Mouse (Mus musculus) G1E (cell line): ENCODE measurements around the gene Zfand6. TPM values are rescaled to one million over a fixed set of nuclear protein-coding genes. Genes with fewer than 3 reads are reported as not detected.

Experiments
- ATAC-seq: 2 replicates; pipeline ENCODE4 v1.8.0; 2016; ENCODE audit warnings: mild to moderate bottlenecking; ENCODE audit not compliant: insufficient number of reproducible peaks, poor library complexity, low FRiP score, severe bottlenecking; ENCODE audit errors: extremely low read depth
- DNase-seq: peaks from one replicate; pipeline ENCODE4 v3.0.0; 2012; ENCODE audit warnings: low spot score
- H3K27me3 ChIP-seq: 2 replicates; pipeline ENCODE4 v1.6.1; 2012; ENCODE audit warnings: mild to moderate bottlenecking, low read length, inconsistent platforms; ENCODE audit not compliant: insufficient read depth
- H3K36me3 ChIP-seq: replicated peaks from 2 replicates; pipeline ENCODE3; 2012; ENCODE audit warnings: mild to moderate bottlenecking, inconsistent platforms
- H3K4me1 ChIP-seq: 2 replicates; pipeline ENCODE4 v1.6.1; 2012; ENCODE audit warnings: low read depth, low read length, inconsistent platforms, mixed read lengths; ENCODE audit not compliant: insufficient read depth
- H3K4me3 ChIP-seq: 2 replicates; pipeline ENCODE4 v1.5.1; 2012; ENCODE audit warnings: low read depth, mild to moderate bottlenecking, inconsistent platforms, low read length, moderate library complexity, mixed read lengths
- H3K9me3 ChIP-seq: replicated peaks from 2 replicates; pipeline ENCODE4 v1.6.1; 2012; ENCODE audit warnings: inconsistent platforms
- CTCF ChIP-seq: IDR thresholded peaks from 2 replicates; pipeline ENCODE4 v1.5.1; 2012; ENCODE audit warnings: low read depth, low read length, inconsistent platforms, mixed read lengths
- GATA1 ChIP-seq: IDR thresholded peaks from 2 replicates; pipeline ENCODE4 v1.6.1; 2012; ENCODE audit warnings: borderline replicate concordance, low read length, inconsistent platforms, mixed read lengths
- GATA2 ChIP-seq: IDR thresholded peaks from 2 replicates; pipeline ENCODE4 v1.6.1; 2012; ENCODE audit warnings: low read depth, low read length, inconsistent platforms, borderline replicate concordance
- POLR2AphosphoS5 ChIP-seq: IDR thresholded peaks from 2 replicates; pipeline ENCODE4 v1.6.1; 2012; ENCODE audit warnings: low read depth, low read length, inconsistent platforms; ENCODE audit not compliant: insufficient replicate concordance
- TAL1 ChIP-seq: conservative IDR thresholded peaks from 2 replicates; pipeline ENCODE4 v1.6.1; 2012; ENCODE audit warnings: low read depth, low read length, inconsistent platforms, mixed read lengths
- polyA plus RNA-seq: library from polyadenylated mRNA; stranded (reverse); fragments of >175 nt; gene quantifications from 2 replicates; pipeline ENCODE4 v1.2.3, GENCODE M21; 2012
- total RNA-seq, 2 experiments: library from RNA; stranded (forward) in 1 of 2; stranded (reverse) in 1 of 2; fragments of 200-1000 nt in 1 of 2; fragments of >200 nt in 1 of 2; fragmentation: Nextera tagmentation in 1 of 2; gene quantifications; 2 replicates each; pipeline ENCODE4 v1.2.3; 2014 to 2017

Gene Zfand6
- total and polyA plus RNA-seq, 3 experiments, result 23.1 to 164 (median 106) TPM

DNA sequence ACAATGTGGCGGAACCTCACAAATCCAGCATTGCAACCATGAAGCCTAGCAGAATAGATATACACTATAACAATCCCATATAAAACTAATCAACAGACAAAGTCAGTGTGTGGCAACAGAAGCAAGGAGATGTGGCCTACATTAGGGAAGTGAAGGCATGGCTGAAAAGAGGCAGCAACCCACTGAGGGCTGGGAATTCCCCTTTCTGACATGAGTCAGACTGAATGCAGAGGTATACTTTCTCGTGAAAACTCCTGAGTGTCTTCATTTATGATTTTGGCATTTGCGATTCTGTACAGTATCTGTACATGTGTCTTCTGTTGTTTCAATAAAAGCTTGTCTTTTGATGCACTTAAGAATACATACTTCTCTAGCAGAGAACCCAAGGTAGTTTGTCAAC, 98.4 kb downstream of the Zfand6 start:
- TF ChIP-seq TAL1, result no peak
- TF ChIP-seq GATA2, result no peak
- no peak for TF ChIP-seq CTCF
- no peak for TF ChIP-seq POLR2AphosphoS5
- TF ChIP-seq GATA1, result no peak
- Histone ChIP-seq H3K36me3 (no peaks in the 10 kb centered on the region), H3K27me3 (peaks cover 4% of the 10 kb centered on the region; the same call in 1 of the 2 replicates), H3K9me3 (no peaks in the 10 kb centered on the region), H3K4me1 (peaks cover 43% of the 10 kb centered on the region), H3K4me3 (no peak overlapping the region)
- ATAC-seq (no peak), DNase-seq (no peak)

DNA sequence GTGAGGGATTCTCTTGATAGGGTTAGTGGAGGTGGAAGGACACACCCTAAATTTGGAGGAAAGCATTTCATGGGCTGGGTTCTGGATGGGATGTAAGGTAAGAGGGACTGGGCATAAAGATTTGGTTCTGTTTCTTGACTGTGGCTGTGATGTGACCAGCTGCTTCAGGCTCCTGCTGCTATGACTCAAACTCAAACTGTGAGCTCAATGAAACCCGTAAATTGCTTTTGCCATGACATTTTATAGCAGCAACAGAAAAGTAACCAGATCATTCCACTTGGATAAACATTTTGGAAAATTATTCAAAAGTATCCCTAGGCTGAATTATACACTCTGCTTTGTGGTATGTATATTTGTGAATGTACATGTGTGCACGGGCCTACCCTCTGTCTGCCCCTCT, 99.1 kb downstream of the Zfand6 start:
- no peaks in the 10 kb centered on the region for H3K9me3 ChIP-seq
- no peak overlapping the region for H3K4me3 ChIP-seq
- no peak for TF ChIP-seq GATA1
- no peak for TF ChIP-seq GATA2
- TF ChIP-seq CTCF, result no peak
- TF ChIP-seq POLR2AphosphoS5, result no peak
- TF ChIP-seq TAL1, result no peak
- DNase-seq (no peak), ATAC-seq (no peak)
- H3K4me1 ChIP-seq, result peaks cover 47% of the 10 kb centered on the region
- H3K27me3 ChIP-seq, result peaks cover 4% of the 10 kb centered on the region; the same call in 1 of the 2 replicates
- H3K36me3 ChIP-seq, result no peaks in the 10 kb centered on the region

DNA sequence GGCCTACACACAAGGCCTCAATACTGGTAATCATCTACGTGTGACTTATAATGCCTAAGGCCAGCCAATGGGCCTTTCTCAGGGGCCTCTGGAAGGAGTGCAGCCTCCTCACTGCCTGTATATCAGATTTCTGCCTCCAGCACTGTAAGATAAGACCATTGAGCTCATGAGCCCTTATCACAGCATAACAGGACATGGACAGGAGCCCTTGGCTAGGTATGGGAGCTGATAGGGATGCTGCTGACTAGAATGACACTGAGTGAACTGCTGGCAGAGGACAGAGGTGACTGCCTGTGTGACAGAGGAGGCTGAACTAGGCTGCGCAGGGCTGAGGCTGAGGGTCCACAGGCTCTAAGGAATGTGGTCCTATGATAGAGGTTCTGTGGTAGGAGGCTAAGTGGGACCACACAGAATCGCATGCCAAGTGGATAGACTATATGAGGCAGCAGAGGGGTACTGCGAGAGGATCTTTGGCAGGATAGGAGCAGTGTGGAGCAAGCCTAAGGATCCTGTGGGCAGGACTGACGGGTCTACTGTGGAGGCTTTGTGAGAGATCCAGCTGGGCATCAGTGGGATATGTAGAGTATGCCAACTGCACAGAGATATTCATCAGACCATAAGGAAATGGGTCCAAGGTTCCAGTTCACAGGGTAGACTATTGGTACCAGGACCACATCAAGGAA, 102.5 kb downstream of the Zfand6 start:
- TF ChIP-seq GATA2, result 0 out of 2 replicates have a peak, but pooled peaks have one; percentile 56
- TF ChIP-seq CTCF, result no peak
- TF ChIP-seq TAL1, result peak; percentile 89
- peaks cover 38% of the 10 kb centered on the region for H3K4me1 ChIP-seq
- no peaks in the 10 kb centered on the region for H3K36me3 ChIP-seq
- ATAC-seq, result peak; percentile 99
- DNase-seq, result peak; percentile 39
- peaks cover 9% of the 10 kb centered on the region for H3K27me3 ChIP-seq
- H3K9me3 ChIP-seq, result no peaks in the 10 kb centered on the region
- peak overlapping the region; percentile 13; the same call in 1 of the 2 replicates for H3K4me3 ChIP-seq

DNA sequence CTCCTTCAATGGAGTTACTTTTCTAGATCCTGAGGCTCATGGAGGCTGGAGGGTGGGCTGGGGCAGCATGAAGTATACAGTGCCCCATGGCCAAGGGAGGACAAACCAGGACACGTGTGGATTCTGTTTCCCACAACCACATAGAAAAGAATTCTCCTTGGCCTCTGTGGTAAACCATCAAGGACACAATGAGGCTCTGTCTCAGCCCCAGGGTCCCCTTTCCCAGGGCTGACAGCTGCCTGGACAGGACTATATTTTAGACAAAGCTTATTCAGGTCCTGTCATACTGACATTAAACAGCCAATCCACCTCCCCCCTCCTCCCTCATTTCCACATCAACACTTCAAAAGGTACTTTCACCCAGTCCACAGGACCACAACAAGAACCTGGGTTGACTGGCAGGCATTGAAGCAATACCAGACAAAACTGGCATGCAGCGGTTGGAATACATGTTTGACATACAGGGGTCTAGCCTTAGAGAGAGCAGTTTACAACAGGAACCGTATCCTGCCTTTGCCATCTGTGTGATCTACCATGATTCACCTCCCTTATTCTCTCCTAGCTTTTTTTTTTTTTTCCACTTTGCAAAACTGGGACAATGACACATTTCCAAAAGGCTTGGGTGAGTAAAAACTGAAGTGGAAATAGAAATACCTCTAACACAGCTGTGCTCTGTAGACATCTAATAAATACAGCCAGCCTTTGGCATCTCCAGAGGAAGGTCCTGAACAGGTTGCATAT, 103.2 kb downstream of the Zfand6 start:
- no peaks in the 10 kb centered on the region for H3K36me3 ChIP-seq
- ATAC-seq (no peak), DNase-seq (no peak)
- H3K4me1 ChIP-seq, result peaks cover 38% of the 10 kb centered on the region
- no peak for TF ChIP-seq GATA1
- no peak for TF ChIP-seq POLR2AphosphoS5
- no peak for TF ChIP-seq TAL1
- no peak for TF ChIP-seq GATA2
- TF ChIP-seq CTCF, result no peak
- peaks cover 9% of the 10 kb centered on the region for H3K27me3 ChIP-seq
- H3K4me3 ChIP-seq, result no peak overlapping the region
- H3K9me3 ChIP-seq, result no peaks in the 10 kb centered on the region

DNA sequence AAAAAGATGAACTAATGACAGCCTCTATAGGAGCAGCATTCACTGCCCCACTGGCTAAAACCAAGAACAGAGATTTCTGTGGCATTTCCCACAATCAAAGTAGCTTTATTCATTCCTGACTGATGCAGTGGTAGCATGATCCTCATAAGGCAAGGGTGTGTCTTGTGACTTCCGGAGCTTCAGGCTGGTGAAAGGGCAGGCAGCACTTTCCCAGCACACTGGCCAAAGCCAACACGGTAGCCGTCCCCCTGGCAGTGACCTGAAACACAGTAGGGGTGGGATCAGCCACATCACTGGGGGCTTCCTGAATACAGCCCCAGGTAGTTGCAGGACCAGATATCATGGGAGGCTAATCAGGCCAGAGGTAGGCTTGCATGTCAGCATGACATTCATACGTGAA, 104.7 kb downstream of the Zfand6 start:
- peaks cover 34% of the 10 kb centered on the region for H3K4me1 ChIP-seq
- ATAC-seq, result no peak

DNA sequence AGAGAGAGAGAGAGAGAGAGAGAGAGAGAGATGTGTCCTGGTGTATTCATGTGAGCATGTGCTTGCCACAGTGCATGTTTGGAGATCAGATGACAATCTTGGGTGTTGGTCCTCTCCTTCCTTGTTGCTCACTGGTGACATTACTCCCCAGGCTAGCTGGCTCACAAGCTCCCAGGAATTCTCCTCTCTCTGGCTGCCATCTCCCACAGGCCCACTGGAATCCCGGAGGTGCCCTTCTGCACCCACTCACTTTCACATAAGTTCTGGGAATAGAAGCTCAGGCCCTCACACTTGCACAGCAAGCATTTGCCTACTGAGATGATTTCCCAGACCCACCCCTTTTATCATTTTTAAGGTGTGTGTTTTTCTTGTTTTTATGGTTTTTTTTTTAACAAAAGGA, 110.0 kb downstream of the Zfand6 start:
- TF ChIP-seq TAL1, result no peak
- no peak for TF ChIP-seq GATA1
- no peak for TF ChIP-seq CTCF
- no peak for TF ChIP-seq POLR2AphosphoS5
- TF ChIP-seq GATA2, result no peak
- H3K4me3 ChIP-seq, result no peak overlapping the region
- no peaks in the 10 kb centered on the region for H3K9me3 ChIP-seq
- no peaks in the 10 kb centered on the region for H3K36me3 ChIP-seq
- no peak for ATAC-seq
- peaks cover 37% of the 10 kb centered on the region for H3K27me3 ChIP-seq
- DNase-seq, result no peak
- H3K4me1 ChIP-seq, result no peaks in the 10 kb centered on the region; the same call in 1 of the 2 replicates

More for the DNA sequence above, 104.7 kb downstream of the Zfand6 start:
- Histone ChIP-seq H3K4me3 (no peak overlapping the region), H3K36me3 (no peaks in the 10 kb centered on the region), H3K9me3 (no peaks in the 10 kb centered on the region), H3K27me3 (peaks cover 17% of the 10 kb centered on the region)
- TF ChIP-seq CTCF (no peak), TAL1 (no peak), POLR2AphosphoS5 (no peak), GATA1 (no peak), GATA2 (no peak)
- DNase-seq, result no peak
